18 mouse cellular contexts compared by ENCODE assay signal in the genomic region with DNA sequence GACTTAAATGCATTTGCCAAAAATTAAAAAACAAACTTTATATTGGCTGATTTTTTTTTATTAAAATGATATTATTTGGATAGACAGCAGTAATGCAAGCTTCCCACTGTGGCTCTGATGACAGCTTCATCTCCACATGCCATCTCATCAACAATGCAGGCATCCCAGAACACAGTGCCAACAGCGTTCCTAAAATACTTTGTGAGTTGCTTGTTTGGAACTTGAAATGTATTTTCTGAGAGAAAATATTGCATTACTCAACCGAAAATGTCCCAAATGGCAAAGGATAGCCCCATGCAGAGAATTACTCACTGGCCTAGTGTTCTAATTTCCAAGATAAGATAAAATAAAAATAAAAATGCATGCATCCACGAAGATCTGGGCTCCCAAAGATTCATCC.
DNase-seq lines count a peak whose midpoint lies in the region; ATAC-seq and TF ChIP-seq lines count a peak whose summit lies in the region.
"Had no signal": no experiment of that assay in that cellular context is flagged by ENCODE, and none has a peak within 500 bp of the region (broad histone marks: within the 10 kb centered on the region; RNA-seq: fewer than 3 reads in every experiment).

No protein-coding gene starts in this region.

- H3K36me3 ChIP-seq in limb, embryonic 10.5 days: no peaks in the 10 kb centered on the region
- no peaks in the 10 kb centered on the region for H3K36me3 ChIP-seq in stomach, postnatal 0 days (ENCODE audit: control insufficient read depth, insufficient read depth, low read length)
- H3K36me3 ChIP-seq: embryonic facial prominence, embryonic 15.5 days; forebrain, embryonic 12.5 days; heart, embryonic 13.5 days; hindbrain, embryonic 15.5 days had no signal

- WGBS in limb, embryonic 10.5 days: 77% methylated on average over 3 of the region's 3 CpGs
- WGBS in stomach, postnatal 0 days: 77% methylated on average over 3 of the region's 3 CpGs

- H3K4me2 ChIP-seq in stomach, postnatal 0 days (replicated peaks; ENCODE audit: low read depth): no peak overlapping the region
- H3K4me2 ChIP-seq: embryonic facial prominence, embryonic 15.5 days; forebrain, embryonic 12.5 days; heart, embryonic 13.5 days; hindbrain, embryonic 15.5 days had no signal

- TF ChIP-seq CTCF in stomach, postnatal 0 days (IDR thresholded peaks at IDR 0.05; ENCODE audit: low read depth): no peak

- H3K9me3 ChIP-seq in limb, embryonic 10.5 days (replicated peaks): no peaks in the 10 kb centered on the region
- no peaks in the 10 kb centered on the region for H3K9me3 ChIP-seq in stomach, postnatal 0 days (ENCODE audit: control insufficient read depth, low read length)
- H3K9me3 ChIP-seq: embryonic facial prominence, embryonic 15.5 days; forebrain, embryonic 12.5 days; hindbrain, embryonic 15.5 days had no signal

- H3K4me1 ChIP-seq in limb, embryonic 10.5 days: no peaks in the 10 kb centered on the region
- no peaks in the 10 kb centered on the region for H3K4me1 ChIP-seq in stomach, postnatal 0 days (replicated peaks; ENCODE audit: control insufficient read depth, insufficient read depth)
- H3K4me1 ChIP-seq: embryonic facial prominence, embryonic 15.5 days; forebrain, embryonic 12.5 days; hindbrain, embryonic 15.5 days had no signal

- TF ChIP-seq EP300 in stomach, postnatal 0 days (optimal IDR thresholded peaks at IDR 0.05): no peak

- H3K9ac ChIP-seq in stomach, postnatal 0 days (ENCODE audit: low read length): no peak overlapping the region
- H3K9ac ChIP-seq: embryonic facial prominence, embryonic 15.5 days; forebrain, embryonic 12.5 days; forebrain, postnatal 0 days; heart, embryonic 13.5 days; hindbrain, embryonic 15.5 days had no signal

- H3K4me3 ChIP-seq in limb, embryonic 10.5 days: no peak overlapping the region
- H3K4me3 ChIP-seq in stomach, postnatal 0 days (ENCODE audit: low read depth, low read length): no peak overlapping the region
- H3K4me3 ChIP-seq: embryonic facial prominence, embryonic 15.5 days; forebrain, embryonic 12.5 days; heart, embryonic 13.5 days; hindbrain, embryonic 15.5 days had no signal

- 0 out of 2 replicates have a peak, but pooled peaks have one; percentile 20 for ATAC-seq in frontal cortex, adult (ENCODE audit: low TSS enrichment)
- no peak for ATAC-seq in stomach, postnatal 0 days (ENCODE audit: low FRiP score, low TSS enrichment)
- ATAC-seq: activated CD4-positive, CD25-positive, alpha-beta regulatory T cell, adult 4 months; forebrain, postnatal 0 days; intestine, embryonic 16.5 days had no signal

- no peaks in the 10 kb centered on the region for H3K27me3 ChIP-seq in limb, embryonic 10.5 days (ENCODE audit: low read depth, poor library complexity, severe bottlenecking)
- no peaks in the 10 kb centered on the region for H3K27me3 ChIP-seq in stomach, postnatal 0 days (ENCODE audit: control insufficient read depth, insufficient read depth, low read length)
- H3K27me3 ChIP-seq: embryonic facial prominence, embryonic 15.5 days; forebrain, embryonic 12.5 days; heart, embryonic 13.5 days; hindbrain, embryonic 15.5 days had no signal

- DNase-seq in frontal cortex, postnatal 25 days (ENCODE audit: low spot score in 2 of 2): no peak
- peak; percentile 74 for DNase-seq in 3T3-L1 (ENCODE audit: low read depth, low spot score)
- DNase-seq in NIH3T3 (ENCODE audit: low read depth): peak; percentile 76
- peak; percentile 11 for DNase-seq in limb, embryonic 10.5 days (ENCODE audit: low spot score)
- no peak for DNase-seq in stomach, postnatal 0 days (ENCODE audit: low spot score)
- DNase-seq: adrenal gland, postnatal 14 days; cerebellum, adult 18-20 months; cerebellum, adult 9-11 months; cerebellum, postnatal 36 days; forebrain, postnatal 0 days; heart, postnatal 36 days had no signal

- H3K27ac ChIP-seq in limb, embryonic 10.5 days: no peak overlapping the region
- H3K27ac ChIP-seq in stomach, postnatal 0 days (replicated peaks): no peak overlapping the region
- H3K27ac ChIP-seq: embryonic facial prominence, embryonic 15.5 days; forebrain, embryonic 12.5 days; heart, embryonic 13.5 days; hindbrain, embryonic 15.5 days had no signal

Comparison
In these comparisons a context has a peak if more than half of its experiments do, and no peak if none do; other contexts are left out.
1. DNase-seq: peak in 3T3-L1 (single experiment), NIH3T3 (single experiment) and limb, embryonic 10.5 days (single experiment); none in frontal cortex, postnatal 25 days (0 of 2) and stomach, postnatal 0 days (single experiment).